Mouse (Mus musculus) myocyte (in vitro differentiated cells): ENCODE results near the gene Tcaim.
"Not testable (repeated sequence)": the region's sequence is repeated elsewhere in the genome, so short reads cannot be mapped to it uniquely, and the experiment has no call there.

Experiments
- MYOD1 ChIP-seq, 3 experiments: IDR thresholded peaks; one replicate each; pipeline ENCODE4 v1.6.1; 2011; ENCODE audit warnings: control low read depth in 2 of 3, low read depth in 2 of 3, mild to moderate bottlenecking in 2 of 3, moderate library complexity in 1 of 3; ENCODE audit not compliant: insufficient read length in 2 of 3, control insufficient read depth in 1 of 3
- MYOG ChIP-seq, 3 experiments: IDR thresholded peaks; one replicate each; pipeline ENCODE4 v1.6.1; 2011; ENCODE audit warnings: control low read depth in 2 of 3, low read depth in 2 of 3, mild to moderate bottlenecking in 2 of 3; ENCODE audit not compliant: insufficient read length in 2 of 3, control insufficient read depth in 1 of 3, insufficient read depth in 1 of 3
- POLR2A ChIP-seq: IDR thresholded peaks from one replicate; pipeline ENCODE4 v1.6.1; 2011; ENCODE audit warnings: low read depth, mild to moderate bottlenecking, control low read depth, moderate library complexity; ENCODE audit not compliant: insufficient read length
- POLR2AphosphoS2 ChIP-seq: IDR thresholded peaks from one replicate; pipeline ENCODE4 v1.6.1; 2011; ENCODE audit warnings: low read depth, control low read depth; ENCODE audit not compliant: insufficient read length
- TCF12 ChIP-seq: IDR thresholded peaks from one replicate; pipeline ENCODE4 v1.6.1; 2011; ENCODE audit warnings: mild to moderate bottlenecking, control low read depth; ENCODE audit not compliant: poor library complexity, insufficient read depth, severe bottlenecking

GRCm38 (mm10) chr9:122847811-122848311 lies 42.5 kb downstream of the Tcaim start:
- not testable (repeated sequence) for TF ChIP-seq POLR2A; TCF12; POLR2AphosphoS2; MYOG (IDR thresholded peaks at IDR 0.05; ENCODE audit: control insufficient read depth in 1 of 3, insufficient read depth in 1 of 3, insufficient read length in 2 of 3, low read depth in 2 of 3); MYOD1 (IDR thresholded peaks at IDR 0.05; ENCODE audit: control insufficient read depth in 1 of 3, insufficient read length in 2 of 3, low read depth in 2 of 3)
